Mouse (Mus musculus): ENCODE data around the gene Vmn2r7. TPM values are rescaled to one million over a fixed set of nuclear protein-coding genes. Genes with fewer than 3 reads are reported as not detected.
"Not testable (repeated sequence)": the region's sequence is repeated elsewhere in the genome, so short reads cannot be mapped to it uniquely, and the experiment has no call there.

Gene Vmn2r7
- not detected in 2 replicates for polyA plus RNA-seq (2011; ENCODE audit: insufficient read depth, insufficient read length, low replicate concordance, missing spikeins)

DNA sequence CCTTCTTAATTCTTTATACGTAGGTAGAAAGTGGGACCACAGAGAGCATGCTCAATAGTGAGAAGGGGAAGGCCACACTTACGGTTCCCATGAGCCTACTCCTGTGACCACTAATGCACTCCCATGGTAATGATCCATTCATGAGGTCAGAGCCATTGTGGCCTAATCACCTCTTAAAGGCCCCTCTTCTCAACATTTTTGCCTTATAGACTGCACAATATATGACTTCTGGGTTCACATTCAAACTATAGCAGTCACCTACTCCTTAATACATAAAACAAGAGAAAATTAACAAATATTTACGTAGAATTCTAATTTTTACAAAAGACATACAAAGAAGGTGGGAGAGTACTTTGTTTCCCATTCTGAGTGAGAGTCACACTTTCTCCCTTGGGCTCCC, at the start of gene Vmn2r7:
Gene Vmn2r7, minus strand, starts transcription at position 101 of the 400 bp plus-strand sequence.
- H3K4me1 ChIP-seq (ENCODE audit: control insufficient read depth, insufficient read depth, low read length); H3K4me3 ChIP-seq (replicated peaks; ENCODE audit: control insufficient read depth, low read depth, low read length); H3K27ac ChIP-seq (ENCODE audit: control insufficient read depth, insufficient read depth, low read depth, low read length, poor library complexity): not testable (repeated sequence)
- 76% methylated on average over 3 of the region's 3 CpGs for WGBS

- H3K4me3 ChIP-seq (replicated peaks; ENCODE audit: control insufficient read depth, low read depth, low read length), result no peak overlapping the region
- WGBS, result 56% methylated on average over 1 of the region's 1 CpGs
- H3K4me1 ChIP-seq (ENCODE audit: control insufficient read depth, insufficient read depth, low read length), result no peaks in the 10 kb centered on the region
- no peak overlapping the region for H3K27ac ChIP-seq (ENCODE audit: control insufficient read depth, insufficient read depth, low read depth, low read length, poor library complexity)
- TF ChIP-seq POLR2A (IDR thresholded peaks at IDR 0.05; ENCODE audit: borderline replicate concordance, control insufficient read depth, low read depth, low read length) (no peak), CTCF (IDR thresholded peaks at IDR 0.05; ENCODE audit: control insufficient read depth, insufficient read depth, low read length) (no peak)
Measured at GRCm38 (mm10) chr3:64889725-64890124, 45.2 kb upstream of the Vmn2r7 start.

DNA sequence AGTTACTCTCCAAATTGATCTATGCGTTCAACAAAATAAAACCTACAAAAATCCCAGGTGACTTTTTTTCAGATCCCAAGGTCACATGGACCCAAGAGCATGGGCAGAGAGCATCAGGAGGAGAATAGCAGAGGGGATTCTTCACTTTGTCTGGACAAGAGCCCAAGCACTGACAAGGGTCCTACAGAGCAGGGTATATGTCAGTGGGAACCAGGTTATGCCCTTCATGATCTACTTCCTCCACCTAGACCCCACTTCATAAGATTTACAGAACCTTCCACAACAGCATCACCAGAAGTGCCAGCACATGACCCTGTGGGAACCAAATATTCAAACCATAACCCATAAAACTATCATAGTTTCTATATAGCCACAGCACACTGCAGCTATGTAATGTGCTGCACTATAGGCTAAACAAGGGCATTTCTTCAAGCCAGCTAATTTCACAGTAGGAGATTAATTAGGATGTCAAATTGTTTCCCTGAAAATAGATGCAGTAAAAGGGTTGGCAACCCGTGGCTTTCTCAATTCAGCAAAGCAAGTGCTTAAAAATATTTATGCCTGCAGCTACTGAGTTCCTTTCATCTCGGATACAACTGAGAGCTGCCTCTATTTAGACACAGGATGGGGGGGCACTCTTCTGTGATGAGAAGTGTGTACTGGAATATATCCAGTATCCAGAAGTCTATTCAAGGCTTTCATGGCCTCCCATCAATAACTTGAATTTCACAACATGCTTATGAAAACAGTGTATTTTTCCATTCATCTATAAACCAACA, 33.8 kb upstream of the Vmn2r7 start:
- no peak overlapping the region for H3K4me3 ChIP-seq (replicated peaks; ENCODE audit: control insufficient read depth, low read depth, low read length)
- no peaks in the 10 kb centered on the region for H3K4me1 ChIP-seq (ENCODE audit: control insufficient read depth, insufficient read depth, low read length)
- H3K27ac ChIP-seq (ENCODE audit: control insufficient read depth, insufficient read depth, low read depth, low read length, poor library complexity), result no peak overlapping the region
- 50% methylated on average over 3 of the region's 3 CpGs for WGBS
- TF ChIP-seq POLR2A (IDR thresholded peaks at IDR 0.05; ENCODE audit: borderline replicate concordance, control insufficient read depth, low read depth, low read length) (no peak), CTCF (IDR thresholded peaks at IDR 0.05; ENCODE audit: control insufficient read depth, insufficient read depth, low read length) (no peak)

DNA sequence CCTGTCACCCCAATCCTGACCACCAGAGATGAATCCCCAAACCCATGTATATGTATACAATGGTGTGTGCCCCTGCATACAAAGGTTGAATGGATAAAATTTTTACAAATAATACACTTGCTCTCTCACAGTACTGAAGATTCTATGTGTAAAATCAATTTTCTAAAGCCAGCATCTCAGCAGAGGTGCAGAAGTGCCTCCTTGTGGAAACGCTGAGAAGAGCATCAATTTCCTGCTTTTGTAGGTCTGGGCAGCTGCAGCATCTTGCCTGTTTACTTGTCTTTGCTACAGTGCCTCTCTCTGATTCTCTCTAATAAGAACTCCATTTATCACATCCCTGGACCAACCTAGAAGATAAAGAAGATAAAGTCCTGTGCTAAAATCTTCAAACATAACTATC, 32.1 kb upstream of the Vmn2r7 start:
- TF ChIP-seq CTCF (IDR thresholded peaks at IDR 0.05; ENCODE audit: control insufficient read depth, insufficient read depth, low read length) (no peak), POLR2A (IDR thresholded peaks at IDR 0.05; ENCODE audit: borderline replicate concordance, control insufficient read depth, low read depth, low read length) (no peak)
- Histone ChIP-seq H3K27ac (ENCODE audit: control insufficient read depth, insufficient read depth, low read depth, low read length, poor library complexity) (no peak overlapping the region), H3K4me3 (replicated peaks; ENCODE audit: control insufficient read depth, low read depth, low read length) (no peak overlapping the region), H3K4me1 (ENCODE audit: control insufficient read depth, insufficient read depth, low read length) (no peaks in the 10 kb centered on the region)
- 33% methylated on average over 1 of the region's 1 CpGs for WGBS

GRCm38 (mm10) chr3:64842881-64843280, 1.7 kb downstream of the Vmn2r7 start:
- no peaks in the 10 kb centered on the region for H3K4me1 ChIP-seq (ENCODE audit: control insufficient read depth, insufficient read depth, low read length)
- no peak overlapping the region for H3K4me3 ChIP-seq (replicated peaks; ENCODE audit: control insufficient read depth, low read depth, low read length)
- no peak for TF ChIP-seq CTCF (IDR thresholded peaks at IDR 0.05; ENCODE audit: control insufficient read depth, insufficient read depth, low read length)
- TF ChIP-seq POLR2A (IDR thresholded peaks at IDR 0.05; ENCODE audit: borderline replicate concordance, control insufficient read depth, low read depth, low read length), result no peak
- 19% methylated on average over 2 of the region's 2 CpGs for WGBS
- H3K27ac ChIP-seq (ENCODE audit: control insufficient read depth, insufficient read depth, low read depth, low read length, poor library complexity), result no peak overlapping the region

- no peaks in the 10 kb centered on the region for H3K4me1 ChIP-seq (ENCODE audit: control insufficient read depth, insufficient read depth, low read length)
- WGBS, result 9% methylated on average over 4 of the region's 4 CpGs
- H3K4me3 ChIP-seq (replicated peaks; ENCODE audit: control insufficient read depth, low read depth, low read length), result no peak overlapping the region
- TF ChIP-seq CTCF (IDR thresholded peaks at IDR 0.05; ENCODE audit: control insufficient read depth, insufficient read depth, low read length) (peak; percentile 45; the same call in 1 of the 2 replicates), POLR2A (IDR thresholded peaks at IDR 0.05; ENCODE audit: borderline replicate concordance, control insufficient read depth, low read depth, low read length) (no peak)
- H3K27ac ChIP-seq (ENCODE audit: control insufficient read depth, insufficient read depth, low read depth, low read length, poor library complexity), result no peak overlapping the region
Measured at GRCm38 (mm10) chr3:64842299-64842698, 2.3 kb downstream of the Vmn2r7 start.

DNA sequence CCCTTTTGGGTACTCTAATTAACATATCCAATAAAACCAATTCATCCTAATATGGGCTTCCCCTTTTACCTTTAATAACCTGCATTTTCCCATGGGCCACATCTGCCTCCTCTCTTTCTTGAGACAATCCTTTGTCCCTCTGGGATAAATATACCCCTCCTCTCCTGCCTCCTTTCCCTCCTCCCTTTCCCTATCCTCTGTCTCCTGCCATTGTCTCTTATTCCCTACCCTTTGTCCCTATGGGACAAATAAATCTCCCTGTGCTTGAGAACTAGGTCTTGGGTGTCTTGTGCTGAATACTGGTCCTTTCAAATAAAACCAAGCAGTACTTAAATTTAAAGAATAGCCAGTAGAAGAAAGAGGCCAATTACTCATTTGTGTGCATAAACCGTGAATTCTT, 13.4 kb downstream of the Vmn2r7 start:
- no peak overlapping the region for H3K27ac ChIP-seq (ENCODE audit: control insufficient read depth, insufficient read depth, low read depth, low read length, poor library complexity)
- WGBS, result 82% methylated on average over 1 of the region's 1 CpGs
- TF ChIP-seq CTCF (IDR thresholded peaks at IDR 0.05; ENCODE audit: control insufficient read depth, insufficient read depth, low read length), result no peak
- no peak for TF ChIP-seq POLR2A (IDR thresholded peaks at IDR 0.05; ENCODE audit: borderline replicate concordance, control insufficient read depth, low read depth, low read length)
- H3K4me3 ChIP-seq (replicated peaks; ENCODE audit: control insufficient read depth, low read depth, low read length), result no peak overlapping the region
- no peaks in the 10 kb centered on the region for H3K4me1 ChIP-seq (ENCODE audit: control insufficient read depth, insufficient read depth, low read length)

- no peak overlapping the region for H3K4me3 ChIP-seq (replicated peaks; ENCODE audit: control insufficient read depth, low read depth, low read length)
- no peak for TF ChIP-seq POLR2A (IDR thresholded peaks at IDR 0.05; ENCODE audit: borderline replicate concordance, control insufficient read depth, low read depth, low read length)
- no peak for TF ChIP-seq CTCF (IDR thresholded peaks at IDR 0.05; ENCODE audit: control insufficient read depth, insufficient read depth, low read length)
- H3K27ac ChIP-seq (ENCODE audit: control insufficient read depth, insufficient read depth, low read depth, low read length, poor library complexity), result no peak overlapping the region
- H3K4me1 ChIP-seq (ENCODE audit: control insufficient read depth, insufficient read depth, low read length), result no peaks in the 10 kb centered on the region
- WGBS, result 55% methylated on average over 6 of the region's 6 CpGs
Measured at GRCm38 (mm10) chr3:64791245-64791591, 53.3 kb downstream of the Vmn2r7 start.

All from bone marrow, adult 2 months (tissue).